Mouse (Mus musculus): ENCODE measurements at regions not wholly inside any gene's neighbourhood (a gene's known extent, or its start where the extent isn't known, plus 50 kb on each side); places are given as distances from the start of the nearest gene placed in this dataset.
A peak's percentile ranks its signal among the peaks of the same experiment; 100 is the strongest.

GRCm38 (mm10) chr3:143375527-143376061 lies 493.8 kb upstream of the Pkn2 start:
- no peak for DNase-seq

- DNase-seq = no peak
These were observed 491.7 kb upstream of the Pkn2 start for GRCm38 (mm10) chr3:143373501-143373900.

GRCm38 (mm10) chr3:143369002-143369401 lies 487.2 kb upstream of the Pkn2 start:
- no peak for DNase-seq

GRCm38 (mm10) chr3:143340032-143340431 lies 458.2 kb upstream of the Pkn2 start:
- no peak for DNase-seq

- no peak for DNase-seq
These were observed 451.5 kb upstream of the Pkn2 start for GRCm38 (mm10) chr3:143333339-143333738.

GRCm38 (mm10) chr3:143328521-143328920 lies 446.7 kb upstream of the Pkn2 start:
- no peak for DNase-seq

GRCm38 (mm10) chr3:143327652-143328051 lies 445.8 kb upstream of the Pkn2 start:
- no peak for DNase-seq

- DNase-seq = no peak
These were observed 434.7 kb upstream of the Pkn2 start for GRCm38 (mm10) chr3:143316457-143316856.

GRCm38 (mm10) chr3:143291793-143292192 lies 410.0 kb upstream of the Pkn2 start:
- peak; percentile 17 for DNase-seq

- no peak for DNase-seq
These were observed 382.3 kb upstream of the Pkn2 start for GRCm38 (mm10) chr3:143264132-143264531.

GRCm38 (mm10) chr3:143252643-143253042 lies 370.8 kb upstream of the Pkn2 start:
- DNase-seq = no peak

- no peak for DNase-seq
These were observed 370.2 kb upstream of the Pkn2 start for GRCm38 (mm10) chr3:143252008-143252407.

- DNase-seq = no peak
These were observed 360.9 kb upstream of the Pkn2 start for GRCm38 (mm10) chr3:143242691-143243090.

GRCm38 (mm10) chr3:143240545-143241383 lies 359.0 kb upstream of the Pkn2 start:
- DNase-seq = no peak

- DNase-seq = no peak
These were observed 356.7 kb upstream of the Pkn2 start for GRCm38 (mm10) chr3:143238546-143238945.

GRCm38 (mm10) chr3:143223999-143224729 lies 342.4 kb upstream of the Pkn2 start:
- DNase-seq = no peak

GRCm38 (mm10) chr3:143193263-143193970 lies 311.6 kb upstream of the Pkn2 start:
- DNase-seq = no peak

- DNase-seq = no peak
These were observed 307.1 kb upstream of the Pkn2 start for GRCm38 (mm10) chr3:143188931-143189330.

- no peak for DNase-seq
These were observed 292.2 kb upstream of the Pkn2 start for GRCm38 (mm10) chr3:143173971-143174370.

- DNase-seq = no peak
These were observed 280.6 kb upstream of the Pkn2 start for GRCm38 (mm10) chr3:143162444-143162843.

GRCm38 (mm10) chr3:143161993-143162392 lies 280.2 kb upstream of the Pkn2 start:
- no peak for DNase-seq

- DNase-seq = no peak
These were observed 276.8 kb upstream of the Pkn2 start for GRCm38 (mm10) chr3:143158568-143158967.

Data from adrenal gland, postnatal 25 days (tissue).